Mouse (Mus musculus) embryonic stem cell, embryonic (primary cell): ENCODE data around the gene Kcnk3.

Experiments used
- CTCF ChIA-PET, 4 experiments: fragments of 300-600 bp in 2 of 4; fragments of 350-600 bp in 2 of 4; sonication (Branson Sonifier 250); formaldehyde crosslinking; loops; one replicate each; lab custom pipeline; 2022; ENCODE audit warnings: inconsistent platforms in 2 of 4; lab: Charles Lee
- POLR2A ChIA-PET, 4 experiments: fragments of 300-600 bp in 2 of 4; fragments of 350-600 bp in 2 of 4; sonication (Branson Sonifier 250); formaldehyde crosslinking; loops; one replicate each; lab custom pipeline; 2022; ENCODE audit warnings: antibody characterized with exemption in 4 of 4, inconsistent platforms in 1 of 4; lab: Charles Lee

Gene Kcnk3

DNA sequence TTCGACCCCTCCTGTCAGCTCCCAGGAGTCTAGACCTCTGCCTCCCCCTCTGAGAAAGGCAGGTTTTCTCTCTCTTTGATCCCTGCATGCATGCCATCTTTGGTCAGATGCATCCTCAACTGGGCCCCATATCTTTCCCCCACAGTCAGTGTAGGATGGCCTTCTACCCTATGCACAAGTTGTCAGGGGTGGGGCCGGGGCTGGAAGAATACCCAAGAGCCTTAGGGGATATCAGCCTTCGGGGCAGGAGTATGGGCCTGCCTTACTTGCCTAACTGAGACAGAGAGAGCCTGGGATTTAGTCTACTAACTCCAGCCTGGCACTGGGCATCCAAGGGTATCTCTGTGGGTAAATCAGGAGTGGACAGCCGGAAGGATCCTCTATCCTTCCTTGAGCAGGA lies 16.0 kb downstream of the Kcnk3 start:
- ChIA-PET POLR2A (interaction anchor here in 2 of 4 experiments (0.6 to 0.8 kb wide), 3 partner anchors 10 to 213 kb away, joined by 3 read pairs; no protein-coding TSS in a partner anchor), CTCF (interaction anchor here in 1 of 4 experiments (0.6 kb wide), 2 partner anchors 24 to 106 kb away, joined by 4 to 7 read pairs; no protein-coding TSS in a partner anchor)

DNA sequence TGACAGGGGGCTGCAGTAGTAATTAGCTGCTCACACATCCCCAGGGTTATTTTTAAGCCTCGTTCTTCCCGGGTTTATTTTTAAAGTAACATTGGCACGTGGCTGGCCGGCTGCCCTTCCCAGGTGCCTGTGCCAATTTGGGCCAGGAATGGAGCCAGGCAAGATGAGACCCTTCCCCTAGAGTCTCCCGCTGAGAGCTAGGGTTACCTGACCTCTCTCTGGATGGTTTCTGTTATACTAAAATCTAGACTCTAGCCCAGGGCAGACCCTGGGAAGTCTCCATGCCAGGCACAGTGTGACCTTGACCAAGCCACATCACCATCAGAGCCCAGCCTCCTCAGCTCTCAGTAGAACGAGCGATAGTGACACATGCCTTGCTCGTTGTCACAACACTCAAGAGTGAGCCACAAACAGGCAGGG lies 16.8 kb downstream of the Kcnk3 start:
- CTCF ChIA-PET = interaction anchor here in 1 of 4 experiments (0.6 kb wide), 1 partner anchor 345 kb away, joined by 3 read pairs; no protein-coding TSS in a partner anchor
- POLR2A ChIA-PET = interaction anchor here in 1 of 4 experiments (1.0 kb wide), 1 partner anchor 17 kb away, joined by 3 read pairs; no protein-coding TSS in a partner anchor

DNA sequence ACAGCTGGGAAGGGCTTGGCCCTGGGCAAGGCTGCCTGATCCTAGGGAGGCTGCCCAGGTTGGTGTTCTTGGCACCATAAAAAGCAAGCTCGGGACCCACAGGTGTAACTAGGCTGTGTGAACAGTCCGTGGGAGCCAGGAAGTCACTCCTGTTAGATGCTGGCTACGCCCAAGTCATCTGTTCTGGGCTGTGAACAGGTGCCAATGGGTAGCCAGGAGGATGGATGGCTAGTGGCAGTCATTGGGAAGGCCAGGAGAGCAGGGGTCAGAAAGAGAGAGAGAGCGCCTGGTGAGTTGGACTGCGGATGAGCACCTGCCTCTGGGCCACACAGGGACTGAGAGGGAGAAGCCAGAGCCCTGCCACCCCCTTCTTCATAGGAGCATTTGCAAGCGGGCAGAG lies 17.7 kb downstream of the Kcnk3 start:
- ChIA-PET POLR2A (interaction anchor here in 2 of 4 experiments (0.7 to 1.2 kb wide), 3 partner anchors 10 to 17 kb away, joined by 3 to 5 read pairs (median 3); no protein-coding TSS in a partner anchor), CTCF (interaction anchor here in 1 of 4 experiments (0.6 kb wide), 2 partner anchors 188 to 344 kb away, joined by 3 read pairs; no protein-coding TSS in a partner anchor)

DNA sequence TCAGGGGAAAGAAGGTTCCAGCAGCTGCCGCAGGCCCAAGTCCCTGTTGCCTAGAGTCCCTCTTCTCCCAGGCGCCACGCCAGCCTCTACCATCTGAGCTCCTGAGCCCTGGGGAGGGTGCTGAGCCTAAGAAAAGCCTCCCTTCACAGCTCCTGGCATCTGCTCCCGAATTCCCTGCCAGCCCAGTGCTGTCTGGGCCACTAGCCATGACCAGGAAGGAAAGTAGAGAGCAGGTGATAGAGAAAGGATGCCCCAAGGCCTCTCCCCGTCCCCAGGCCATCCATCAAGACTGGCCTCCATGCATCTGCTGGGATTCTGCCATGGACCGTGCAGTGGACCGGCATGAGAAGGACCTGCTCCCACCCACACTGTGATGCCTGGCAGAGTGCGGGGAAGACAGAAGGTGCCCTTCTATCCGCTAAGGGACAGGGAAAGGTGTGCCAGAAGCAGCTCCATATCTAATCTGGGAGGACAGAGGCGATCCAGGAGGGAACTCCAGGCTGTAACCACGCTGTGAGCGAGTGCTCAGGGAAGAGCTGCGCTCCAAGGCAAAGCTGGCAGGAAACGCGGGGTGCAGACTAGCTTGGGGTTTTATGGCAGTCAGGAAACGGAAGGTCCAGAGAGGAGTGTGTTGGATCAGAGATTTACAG lies 18.6 kb downstream of the Kcnk3 start:
- POLR2A ChIA-PET = interaction anchor here in 3 of 4 experiments (0.6 to 1.6 kb wide), 4 partner anchors 10 to 62 kb away, joined by 3 to 5 read pairs (median 4); no protein-coding TSS in a partner anchor
- CTCF ChIA-PET = no interaction called here

DNA sequence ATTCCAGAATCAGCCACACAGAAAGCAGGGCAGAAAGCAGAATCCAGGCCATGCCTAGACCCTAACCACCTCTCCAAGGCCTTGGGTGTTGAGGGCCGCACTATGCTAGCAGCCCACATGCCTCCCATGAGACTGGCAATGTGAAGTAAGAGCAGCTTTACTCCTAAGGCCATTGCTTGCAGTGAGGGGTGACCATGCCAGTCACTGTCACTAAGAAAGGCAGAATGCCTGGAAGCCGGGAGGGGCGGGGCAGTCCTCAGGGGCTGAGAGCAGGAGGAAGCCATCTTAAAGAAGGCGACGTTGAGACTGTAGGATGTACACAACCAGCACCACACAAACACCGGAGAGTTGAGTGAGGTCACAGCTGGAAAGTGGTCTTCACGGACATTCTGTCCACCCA lies 21.1 kb downstream of the Kcnk3 start:
- ChIA-PET POLR2A (interaction anchor here in 2 of 4 experiments (0.8 to 2.3 kb wide), 4 partner anchors 8 to 14 kb away, joined by 3 to 6 read pairs (median 4); no protein-coding TSS in a partner anchor), CTCF (interaction anchor here in 1 of 4 experiments (1.4 kb wide), 1 partner anchor 8 kb away, joined by 3 read pairs; no protein-coding TSS in a partner anchor)

DNA sequence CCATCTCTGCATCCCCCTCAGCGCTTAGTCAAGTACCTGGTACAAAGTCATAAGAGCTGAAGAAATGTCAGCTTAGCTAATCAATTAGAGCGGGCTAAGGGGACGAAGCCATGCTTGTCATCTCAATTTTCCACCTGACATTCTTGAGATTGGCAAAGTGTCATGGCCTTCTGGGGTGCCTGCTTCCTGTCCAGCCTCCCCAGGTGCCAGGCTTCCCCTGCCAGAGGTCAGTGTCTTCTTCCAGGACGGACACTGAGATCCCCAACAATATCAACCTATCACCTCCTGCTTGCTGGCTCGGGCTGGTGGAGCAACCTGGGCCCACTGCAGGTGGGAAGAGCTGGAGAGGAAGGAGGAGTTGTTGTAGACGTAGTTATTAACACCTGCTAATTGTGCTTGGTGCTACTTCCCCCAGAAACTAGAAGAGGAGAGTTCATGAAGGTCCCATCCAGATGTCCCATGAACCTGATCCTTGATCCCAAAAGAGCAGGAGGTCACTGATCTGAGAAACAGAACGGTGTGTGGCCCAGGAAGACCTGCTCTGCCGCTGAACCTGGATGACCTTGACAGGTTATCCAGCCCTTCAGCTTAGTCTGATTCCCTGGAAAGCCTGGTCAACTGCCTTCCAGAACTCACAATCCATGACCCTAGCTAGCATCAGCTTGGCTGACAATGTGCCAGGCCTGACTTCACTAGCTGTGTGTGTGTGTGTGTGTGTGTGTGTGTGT lies 22.1 kb downstream of the Kcnk3 start:
- POLR2A ChIA-PET = interaction anchor here in 3 of 4 experiments (0.6 to 1.6 kb wide), 12 partner anchors 9 to 49 kb away, joined by 3 to 6 read pairs (median 4); no protein-coding TSS in a partner anchor
- CTCF ChIA-PET = interaction anchor here in 1 of 4 experiments (1.4 kb wide), 1 partner anchor 9 kb away, joined by 3 read pairs; no protein-coding TSS in a partner anchor

DNA sequence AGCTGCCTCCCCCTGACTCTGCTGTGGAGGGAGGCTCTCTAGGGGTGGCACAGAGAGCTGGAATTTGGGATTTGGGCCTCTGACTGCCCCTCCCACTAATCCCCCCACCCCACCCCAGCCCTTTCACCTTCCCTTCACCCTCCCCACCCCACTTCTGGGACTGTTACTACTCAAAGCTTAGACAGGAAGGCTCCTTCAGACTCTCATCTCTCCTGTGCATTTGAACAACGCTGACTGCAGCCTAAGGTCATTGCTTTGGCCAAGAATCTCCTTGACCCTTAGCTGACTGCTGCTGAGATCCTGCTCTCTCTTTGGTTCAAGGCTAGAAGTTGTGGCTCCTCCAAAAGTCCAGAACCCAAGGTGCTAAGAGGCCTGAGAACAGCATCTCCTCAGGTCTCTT lies 23.1 kb downstream of the Kcnk3 start:
- POLR2A ChIA-PET = interaction anchor here (0.6 to 1.7 kb wide), 13 partner anchors 9 to 968 kb away, joined by 3 to 6 read pairs (median 3); partner anchors contain the start of gene Slc35f6 (in 1 of the 4)
- CTCF ChIA-PET = interaction anchor here in 1 of 4 experiments (0.9 kb wide), 1 partner anchor 10 kb away, joined by 3 read pairs; no protein-coding TSS in a partner anchor

DNA sequence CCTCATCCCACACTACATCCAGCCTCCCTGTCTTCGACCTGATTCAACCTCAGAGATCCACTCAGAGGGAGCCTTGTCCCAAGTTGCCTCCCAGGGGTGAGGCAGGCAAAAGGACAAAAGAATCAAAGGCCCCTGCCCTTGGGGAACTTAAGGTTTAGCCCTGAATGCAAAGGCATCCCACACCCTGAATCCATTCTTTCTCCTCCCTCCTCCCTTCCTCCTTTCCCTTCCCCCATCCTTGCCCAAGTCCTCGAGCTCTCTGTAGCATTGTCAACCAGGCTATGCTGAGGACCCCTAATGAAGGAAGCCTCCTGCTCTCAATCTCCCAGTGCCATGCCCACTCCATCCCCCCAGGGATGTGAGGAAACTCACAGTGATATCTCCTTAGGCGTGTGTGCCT lies 23.7 kb downstream of the Kcnk3 start:
- ChIA-PET POLR2A (interaction anchor here (0.6 to 1.7 kb wide), 12 partner anchors 8 to 968 kb away, joined by 3 to 7 read pairs (median 4); partner anchors contain the start of gene Slc35f6 (in 1 of the 4)), CTCF (interaction anchor here in 1 of 4 experiments (0.9 kb wide), 1 partner anchor 10 kb away, joined by 3 read pairs; no protein-coding TSS in a partner anchor)

DNA sequence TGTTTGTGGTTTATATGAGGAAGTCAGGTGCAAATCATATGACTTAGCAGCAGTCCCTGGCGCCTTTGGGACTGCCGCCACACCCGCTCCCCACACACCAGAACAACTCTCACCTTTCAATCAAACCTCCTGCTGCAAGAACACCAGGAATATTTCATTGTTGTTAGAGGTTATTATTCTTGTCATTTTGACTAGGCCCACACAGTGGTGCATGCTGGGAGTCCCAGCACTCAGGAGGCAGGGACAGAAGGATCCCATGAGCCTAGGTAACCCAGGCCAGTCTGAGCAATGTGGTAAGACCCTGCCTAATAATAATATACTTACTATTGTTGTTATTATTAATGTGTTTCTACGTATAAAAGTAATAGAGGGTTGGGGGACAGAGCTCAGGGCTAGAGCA lies 24.6 kb downstream of the Kcnk3 start:
- ChIA-PET CTCF (no interaction called here), POLR2A (interaction anchor here in 2 of 4 experiments (1.0 to 1.6 kb wide), 4 partner anchors 10 to 116 kb away, joined by 3 to 5 read pairs (median 3); partner anchors contain the start of gene Slc35f6 (in 1 of the 2))

DNA sequence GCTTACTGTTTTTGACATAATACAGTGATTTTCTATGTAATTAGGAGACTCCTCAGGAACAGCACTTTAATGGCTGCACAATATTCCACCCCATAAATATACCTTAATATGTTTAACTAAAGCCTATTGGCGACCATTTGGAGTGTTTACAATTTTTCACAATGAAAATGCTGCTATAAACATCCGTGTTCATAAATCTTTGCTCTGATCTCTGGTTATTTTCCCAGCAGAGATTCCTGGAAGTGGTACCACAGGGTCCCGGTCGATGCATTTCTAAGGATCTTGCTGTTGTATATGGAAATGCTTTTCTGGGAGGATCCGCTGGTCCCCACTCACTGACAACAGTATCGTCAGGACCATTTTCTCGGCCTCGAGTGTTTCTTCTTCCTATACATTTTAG lies 25.3 kb downstream of the Kcnk3 start:
- POLR2A ChIA-PET = interaction anchor here in 3 of 4 experiments (0.6 to 1.8 kb wide), 7 partner anchors 9 to 117 kb away, joined by 3 to 6 read pairs (median 3); partner anchors contain the start of gene Slc35f6 (in 1 of the 3)
- CTCF ChIA-PET = no interaction called here

DNA sequence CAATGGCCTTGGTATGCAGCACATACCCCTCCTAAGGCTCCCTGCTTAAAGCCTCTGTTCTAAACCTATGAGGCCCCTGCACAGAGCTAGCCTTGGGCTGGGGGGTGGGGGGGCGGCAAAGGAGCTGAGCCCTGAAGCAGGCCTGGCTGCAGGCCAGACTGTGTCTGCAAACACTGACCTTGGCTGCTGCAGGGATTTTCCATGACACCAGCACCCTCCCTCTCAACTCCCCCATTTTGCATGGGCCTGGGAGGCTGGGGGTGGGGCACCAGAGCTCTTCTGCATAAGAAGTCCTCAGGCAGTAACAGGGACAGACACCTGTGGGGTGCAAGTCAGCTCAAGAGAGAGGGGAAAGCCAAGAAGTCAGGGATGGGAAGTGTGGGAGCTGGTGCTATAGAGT lies 26.3 kb downstream of the Kcnk3 start:
- ChIA-PET POLR2A (interaction anchor here in 2 of 4 experiments (0.7 to 1.8 kb wide), 12 partner anchors 9 to 1284 kb away, joined by 3 to 6 read pairs (median 3); partner anchors contain the start of genes Atraid (in 1 of the 2), Slc35f6 (in 1 of the 2) and Slc5a6 (in 1 of the 2)), CTCF (interaction anchor here in 2 of 4 experiments (0.6 to 0.8 kb wide), 4 partner anchors 23 to 1097 kb away, joined by 3 read pairs; no protein-coding TSS in a partner anchor)

DNA sequence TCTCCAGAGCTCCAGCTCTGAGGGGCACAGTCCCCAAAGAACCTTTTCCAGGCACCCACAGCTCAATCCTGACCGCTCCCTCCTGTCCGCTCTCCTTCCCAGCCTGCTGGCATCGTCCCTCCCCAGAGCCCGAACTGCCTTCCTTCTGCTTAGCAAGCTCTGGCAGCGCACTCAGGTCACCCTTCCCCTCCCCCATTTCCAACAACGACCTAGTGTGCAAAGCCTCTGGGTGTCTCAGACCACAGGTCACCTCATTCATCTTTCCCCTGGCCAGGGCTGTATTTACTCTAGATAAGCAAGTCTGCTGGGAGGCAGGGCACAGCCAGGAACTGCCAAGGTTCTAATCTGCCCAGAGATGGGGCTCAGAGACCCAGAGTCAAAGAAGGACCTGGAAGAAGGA lies 27.4 kb downstream of the Kcnk3 start:
- ChIA-PET CTCF (interaction anchor here in 1 of 4 experiments (1.9 kb wide), 1 partner anchor 173 kb away, joined by 5 read pairs; no protein-coding TSS in a partner anchor), POLR2A (interaction anchor here in 3 of 4 experiments (0.5 to 2.5 kb wide), 9 partner anchors 10 to 67 kb away, joined by 3 to 8 read pairs (median 3); partner anchors contain the start of gene Slc35f6 (in 1 of the 3))

DNA sequence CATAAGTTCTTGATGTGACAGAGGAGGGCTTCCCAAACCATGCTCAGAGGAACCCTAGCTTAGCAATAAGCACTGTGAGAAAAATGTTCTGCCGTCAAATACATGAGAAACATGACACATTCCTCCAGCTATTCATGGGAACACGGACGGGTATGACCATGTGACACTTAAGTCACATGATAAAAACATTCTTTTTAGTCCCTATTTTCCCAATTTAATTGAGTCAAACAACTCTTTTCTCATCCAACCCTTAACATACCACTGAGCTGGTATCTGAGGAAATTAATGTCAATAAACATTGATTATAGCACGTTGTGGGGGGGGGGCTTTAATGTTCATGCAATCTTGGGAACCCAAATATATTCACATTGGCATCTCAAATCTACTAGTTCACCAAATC lies 27.8 kb downstream of the Kcnk3 start:
- POLR2A ChIA-PET = interaction anchor here in 3 of 4 experiments (0.5 to 2.5 kb wide), 10 partner anchors 8 to 107 kb away, joined by 3 to 8 read pairs (median 4); no protein-coding TSS in a partner anchor

DNA sequence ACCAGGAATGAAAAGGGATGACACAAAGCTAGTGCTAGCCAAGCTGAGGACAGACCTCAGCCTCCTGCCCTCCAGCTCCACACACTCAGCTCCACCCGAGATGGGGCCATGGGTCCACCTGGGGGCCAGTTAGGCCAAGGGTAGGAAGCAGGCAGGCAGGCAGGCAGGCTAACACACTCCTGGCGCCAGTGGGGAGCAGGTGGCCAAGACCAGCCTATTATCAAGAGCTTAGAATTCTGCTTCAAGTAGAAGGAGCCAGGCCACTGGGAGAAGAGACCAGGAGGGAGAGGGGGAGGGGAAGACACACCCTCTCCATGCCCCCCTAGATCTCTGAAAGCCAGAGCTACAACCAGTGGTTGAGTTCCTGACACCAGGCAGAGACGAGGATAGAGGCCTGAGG lies 28.7 kb downstream of the Kcnk3 start:
- POLR2A ChIA-PET = interaction anchor here in 3 of 4 experiments (0.6 to 2.5 kb wide), 13 partner anchors 8 to 333 kb away, joined by 3 to 8 read pairs (median 4); partner anchors contain the start of gene Slc35f6 (in 3 of the 3)

More for the DNA sequence above, 27.8 kb downstream of the Kcnk3 start:
- CTCF ChIA-PET = interaction anchor here in 1 of 4 experiments (0.7 to 1.9 kb wide), 2 partner anchors 99 to 174 kb away, joined by 3 to 5 read pairs; no protein-coding TSS in a partner anchor

DNA sequence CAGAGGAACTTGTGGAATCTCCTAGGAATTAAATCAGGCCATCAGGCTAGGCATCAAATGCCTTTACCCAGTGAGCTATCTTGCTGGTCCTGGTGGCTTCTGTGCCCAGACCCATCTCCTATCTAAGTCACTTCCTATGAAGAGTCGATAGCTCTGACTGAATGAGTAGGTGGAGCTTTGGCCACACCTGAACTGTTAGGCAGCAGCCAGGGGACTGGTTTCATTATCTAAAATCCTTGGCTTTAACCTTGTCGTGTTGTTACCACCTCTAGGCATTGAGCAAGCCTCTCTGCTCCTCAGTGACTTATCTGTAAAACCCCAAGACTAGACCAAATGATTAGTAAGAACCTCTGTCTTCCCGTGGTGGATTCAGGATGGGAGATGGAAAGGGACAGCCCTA lies 29.4 kb downstream of the Kcnk3 start:
- ChIA-PET POLR2A (interaction anchor here in 2 of 4 experiments (0.5 to 2.5 kb wide), 10 partner anchors 9 to 333 kb away, joined by 3 to 8 read pairs (median 4); partner anchors contain the start of gene Slc35f6 (in 1 of the 2)), CTCF (interaction anchor here in 1 of 4 experiments (0.6 kb wide), 1 partner anchor 685 kb away, joined by 3 read pairs; no protein-coding TSS in a partner anchor)

More for the DNA sequence above, 28.7 kb downstream of the Kcnk3 start:
- CTCF ChIA-PET = interaction anchor here in 1 of 4 experiments (1.9 kb wide), 1 partner anchor 175 kb away, joined by 5 read pairs; no protein-coding TSS in a partner anchor

DNA sequence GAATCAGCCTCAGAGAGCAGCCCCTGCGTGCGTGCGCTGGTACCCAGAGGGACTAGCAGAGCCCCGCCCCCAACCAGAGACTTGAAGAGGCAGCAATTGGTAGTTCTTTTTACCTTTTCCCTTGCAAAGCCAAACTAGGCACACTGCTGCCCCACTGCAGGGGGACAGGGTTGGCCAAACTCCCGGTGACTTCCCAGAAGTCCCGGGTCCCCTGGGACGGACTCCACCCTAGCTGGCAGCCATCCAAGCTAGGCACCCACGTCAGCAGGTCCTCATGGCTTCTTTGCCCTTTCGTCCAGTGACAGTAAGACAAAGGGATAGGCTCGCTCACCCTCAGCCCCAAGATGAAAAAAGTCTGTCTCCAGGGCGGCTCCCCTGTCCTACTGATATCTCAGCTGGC lies 29.9 kb downstream of the Kcnk3 start:
- POLR2A ChIA-PET = interaction anchor here in 2 of 4 experiments (0.5 to 2.5 kb wide), 9 partner anchors 10 to 332 kb away, joined by 3 to 8 read pairs (median 4); partner anchors contain the start of gene Slc35f6 (in 1 of the 2)

More for the DNA sequence above, 29.9 kb downstream of the Kcnk3 start:
- CTCF ChIA-PET = interaction anchor here in 1 of 4 experiments (0.6 kb wide), 1 partner anchor 684 kb away, joined by 3 read pairs; no protein-coding TSS in a partner anchor
